Mouse (Mus musculus): ENCODE measurements around the gene Ube2o.

Gene Ube2o

DNA sequence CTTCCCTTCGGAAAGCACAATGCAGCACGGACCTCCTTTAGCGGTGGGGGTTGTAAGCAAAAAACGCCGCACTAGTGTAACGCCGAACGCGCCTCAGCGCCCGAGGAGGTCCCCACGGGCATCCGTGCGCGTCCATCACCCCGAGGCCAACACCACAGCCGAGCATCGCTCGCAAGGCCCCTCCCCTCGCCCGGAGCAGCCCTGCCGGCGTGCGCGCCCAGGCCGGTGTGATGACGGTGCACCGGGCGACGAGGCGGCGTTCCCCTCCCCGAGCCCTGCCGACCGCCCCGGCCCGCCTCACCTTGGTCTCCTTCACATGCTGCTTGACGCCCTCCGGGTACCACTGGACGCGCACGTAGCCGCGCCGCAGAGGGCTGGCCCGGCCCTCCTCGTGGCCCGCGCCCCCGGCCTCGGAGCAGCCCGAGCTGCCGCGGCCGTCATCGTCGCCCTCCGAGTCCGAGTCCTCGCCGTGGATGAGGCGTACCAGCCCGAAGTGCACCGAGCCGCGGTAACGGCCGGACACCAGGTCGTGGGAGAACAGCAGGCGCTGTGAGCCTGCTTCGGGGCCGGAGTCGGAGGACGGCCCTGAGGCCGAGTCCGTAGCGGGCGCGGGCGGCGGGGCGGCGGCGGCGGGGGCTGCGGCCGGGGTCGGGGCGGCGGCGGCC, 404 bp downstream of the Ube2o start:
- DNase-seq (ENCODE audit: low spot score): peak; percentile 38

DNA sequence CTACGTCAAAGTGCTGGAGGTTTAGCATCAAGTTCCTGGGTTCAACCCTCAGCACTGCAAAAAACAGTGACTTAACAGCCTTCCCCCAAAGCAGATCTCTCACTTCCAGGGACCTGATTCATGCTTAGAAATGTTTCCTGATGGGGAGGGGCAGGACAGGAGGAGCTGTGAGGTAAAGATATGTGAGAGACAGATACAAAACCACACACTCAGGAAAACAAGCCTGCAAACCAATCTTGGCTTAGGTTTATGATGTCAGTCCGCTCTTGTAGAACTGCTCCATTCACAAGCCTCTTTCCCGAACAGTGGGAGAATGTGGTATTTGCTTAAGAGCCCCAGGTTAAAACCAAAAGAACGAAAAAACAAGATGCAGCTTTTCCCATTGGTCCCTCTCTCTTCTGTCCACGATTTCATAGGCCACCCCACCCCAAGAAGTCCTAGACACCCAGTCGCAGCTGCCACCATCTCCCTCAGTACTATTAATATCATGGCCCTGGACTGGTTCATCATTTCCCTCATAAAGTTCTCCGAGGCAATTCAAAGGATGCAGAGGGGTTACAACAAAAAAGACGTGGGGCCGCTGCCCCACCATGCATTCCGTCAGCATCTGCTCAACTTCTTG, 1.1 kb downstream of the Ube2o start:
- DNase-seq (ENCODE audit: low spot score): no peak

DNA sequence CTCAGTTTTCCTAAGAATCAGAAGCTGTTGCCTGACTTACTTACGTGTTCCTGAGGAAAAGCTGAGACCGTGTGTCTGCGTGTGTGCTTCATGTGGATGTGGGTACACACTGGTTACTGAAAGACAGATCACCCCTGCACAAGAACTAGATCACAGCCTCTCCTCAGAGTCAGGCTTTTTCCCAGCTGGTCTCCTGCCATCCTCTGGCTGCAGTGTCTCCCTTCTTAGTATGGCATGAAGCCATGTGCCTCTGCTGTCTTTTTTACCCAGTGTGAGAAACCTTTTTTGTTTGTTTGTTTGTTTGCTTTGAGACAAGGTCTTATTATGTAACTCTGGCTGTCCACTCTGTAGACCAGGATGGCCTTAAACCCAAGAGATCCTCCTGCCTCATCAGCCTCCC, 2.0 kb downstream of the Ube2o start:
- no peak for DNase-seq (ENCODE audit: low spot score)

- no peak for DNase-seq (ENCODE audit: low spot score)
Measured at GRCm38 (mm10) chr11:116575396-116575795, 5.9 kb downstream of the Ube2o start.

GRCm38 (mm10) chr11:116574982-116575381, 6.3 kb downstream of the Ube2o start:
- no peak for DNase-seq (ENCODE audit: low spot score)

- DNase-seq (ENCODE audit: low spot score): no peak
Measured at GRCm38 (mm10) chr11:116574486-116574885, 6.8 kb downstream of the Ube2o start.

DNA sequence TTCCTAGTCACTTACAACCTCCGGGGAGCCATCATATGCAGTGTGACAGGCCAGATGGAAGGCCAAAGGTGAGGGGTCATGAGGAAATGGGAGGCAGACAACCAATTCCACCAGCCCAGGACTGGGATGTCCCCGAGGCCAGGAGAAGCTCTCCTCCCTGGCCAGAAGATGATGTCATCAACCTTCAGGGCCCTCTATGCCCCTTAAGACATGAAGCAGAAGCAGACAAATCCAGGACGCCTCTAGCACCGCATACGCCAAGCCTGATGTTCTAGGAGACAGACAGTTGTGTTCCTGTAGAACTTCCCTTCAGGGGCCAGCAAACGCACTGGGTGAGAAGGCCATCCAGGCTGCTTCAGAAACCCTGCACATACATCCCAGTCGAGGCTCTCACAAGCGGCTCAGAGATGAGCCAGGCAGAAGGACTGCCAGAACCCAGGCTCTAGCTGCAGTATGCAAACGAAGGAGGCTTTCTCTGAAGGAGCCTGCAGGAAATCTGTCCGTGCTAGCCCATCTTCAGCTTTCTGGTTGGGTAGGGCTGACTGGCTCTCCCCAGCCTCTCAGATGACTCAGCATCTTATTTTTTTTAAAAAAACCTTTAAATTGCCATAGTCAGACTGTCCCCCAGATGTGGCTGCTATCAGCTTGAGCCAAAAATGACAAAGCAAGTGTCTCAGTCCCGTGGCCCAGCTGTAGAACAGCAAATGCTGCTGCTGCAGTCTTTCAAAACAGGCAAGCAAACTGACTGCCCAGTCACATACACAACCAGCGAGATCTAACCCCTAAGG, 8.3 kb downstream of the Ube2o start:
- DNase-seq (ENCODE audit: low spot score): no peak

DNA sequence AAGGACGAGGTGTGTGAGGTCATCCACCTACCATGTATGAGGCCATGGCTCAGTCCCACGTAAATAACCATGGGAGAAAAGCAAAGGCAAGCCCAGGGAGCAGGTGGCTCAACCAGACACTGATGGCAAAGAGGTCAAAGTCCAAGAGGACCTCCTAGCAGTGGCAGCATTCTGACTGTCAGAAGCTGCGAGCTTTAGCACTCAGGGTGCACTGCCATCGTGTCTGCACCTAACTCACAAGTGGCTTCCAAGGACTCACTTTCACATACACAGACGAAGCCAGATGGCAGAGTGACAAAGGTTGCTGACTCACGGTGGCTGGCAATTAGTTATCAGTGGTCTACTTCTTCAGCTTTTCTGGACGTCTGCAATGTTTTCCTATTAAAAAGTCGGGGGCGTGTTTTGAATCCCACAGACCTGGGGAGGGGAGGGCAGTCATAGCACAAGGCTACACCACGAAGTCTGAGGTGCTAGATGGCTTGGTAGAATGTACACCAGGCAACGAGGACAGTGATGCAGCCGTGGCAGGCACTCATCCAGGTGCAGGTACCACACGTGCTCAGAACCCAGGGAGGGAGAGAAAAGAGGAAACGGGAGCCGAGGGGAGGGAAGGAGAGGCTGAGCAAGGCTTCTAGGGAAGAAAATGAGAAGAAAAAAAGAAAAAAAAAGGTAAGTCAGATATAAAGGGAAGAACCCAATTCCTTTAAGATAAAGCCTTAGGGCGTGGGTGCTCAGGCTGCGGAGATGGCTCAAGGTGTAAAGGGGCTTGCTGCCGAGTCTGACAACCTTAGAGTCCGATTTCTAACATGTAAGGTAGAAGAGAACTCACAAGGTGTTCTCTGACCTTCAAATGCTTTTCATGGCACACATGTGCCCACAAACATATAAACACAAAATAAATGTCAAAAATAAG, 9.2 kb downstream of the Ube2o start:
- DNase-seq (ENCODE audit: low spot score): no peak

DNA sequence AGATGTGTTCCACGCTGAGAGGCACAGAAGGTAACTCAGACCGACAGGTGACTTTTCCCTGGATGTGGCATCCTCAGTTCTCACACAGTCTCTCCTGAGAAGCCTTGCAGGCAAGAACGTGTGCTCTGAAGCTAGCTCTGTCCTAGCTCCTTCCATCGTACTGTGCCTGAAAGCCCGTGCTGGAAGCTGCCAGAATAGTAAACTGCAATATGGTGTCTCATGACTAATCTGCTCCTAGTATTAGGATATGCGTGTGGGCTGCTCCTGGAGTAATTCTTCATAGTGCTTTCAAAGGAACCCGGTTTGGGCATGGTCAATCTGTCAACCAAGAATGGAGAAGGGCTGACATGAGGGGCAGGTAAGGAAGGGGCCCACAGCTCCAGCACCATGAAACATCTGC, 10.4 kb downstream of the Ube2o start:
- DNase-seq (ENCODE audit: low spot score): no peak

- DNase-seq (ENCODE audit: low spot score): no peak
Measured at GRCm38 (mm10) chr11:116567531-116567930, 13.7 kb downstream of the Ube2o start.

GRCm38 (mm10) chr11:116565283-116566041, 15.8 kb downstream of the Ube2o start:
- no peak for DNase-seq (ENCODE audit: low spot score)

- DNase-seq (ENCODE audit: low spot score): no peak
Measured at GRCm38 (mm10) chr11:116556308-116556707, 24.9 kb downstream of the Ube2o start.

DNA sequence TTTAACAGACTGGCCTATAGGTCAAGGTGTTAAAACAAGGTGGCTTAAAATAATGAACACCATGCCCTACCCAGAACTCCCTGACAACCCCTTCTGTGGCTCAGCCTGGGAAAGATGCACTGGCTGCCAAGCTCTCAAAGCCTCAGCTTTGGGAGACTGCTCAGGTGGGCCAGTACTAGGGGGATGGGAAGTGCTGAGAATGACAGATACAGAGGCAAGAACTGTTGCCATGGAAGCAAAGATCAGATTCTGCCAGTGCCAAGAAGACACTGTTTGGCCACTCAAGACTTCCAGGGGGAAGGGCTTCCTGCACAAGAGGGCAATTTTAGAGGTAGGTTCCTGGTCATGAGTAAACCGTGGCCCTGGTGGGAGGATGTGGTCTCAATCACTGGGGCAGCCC, 25.7 kb downstream of the Ube2o start:
- DNase-seq (ENCODE audit: low spot score): no peak

- no peak for DNase-seq (ENCODE audit: low spot score)
Measured at GRCm38 (mm10) chr11:116554171-116554878, 26.9 kb downstream of the Ube2o start.

DNA sequence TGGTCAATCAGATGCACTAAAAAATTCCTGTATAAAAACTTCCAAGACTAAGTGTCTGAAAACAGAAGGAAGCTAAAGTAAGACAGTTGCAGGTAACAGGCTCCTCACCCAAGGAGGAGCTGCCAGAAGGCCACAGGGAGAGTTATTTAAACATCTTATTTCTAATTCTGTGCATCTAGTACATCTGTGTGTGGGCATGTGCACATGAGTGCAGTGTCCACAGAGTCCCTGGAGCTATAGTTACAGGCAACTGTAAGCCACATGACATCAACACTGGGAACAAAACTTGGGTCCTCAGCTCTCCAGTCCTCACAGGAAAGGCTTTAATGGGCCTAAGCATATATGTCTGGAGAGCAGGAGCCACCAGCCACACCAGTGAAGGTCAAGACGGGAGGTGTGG, 29.1 kb downstream of the Ube2o start:
- DNase-seq (ENCODE audit: low spot score): no peak

GRCm38 (mm10) chr11:116550748-116551147, 30.5 kb downstream of the Ube2o start:
- DNase-seq (ENCODE audit: low spot score): no peak

GRCm38 (mm10) chr11:116549273-116550038, 31.8 kb downstream of the Ube2o start:
- no peak for DNase-seq (ENCODE audit: low spot score)

- no peak for DNase-seq (ENCODE audit: low spot score)
Measured at GRCm38 (mm10) chr11:116548780-116549179, 32.5 kb downstream of the Ube2o start.

- DNase-seq (ENCODE audit: low spot score): no peak
Measured at GRCm38 (mm10) chr11:116547296-116548060, 33.8 kb downstream of the Ube2o start.

All from ovary, postnatal 10 days (tissue).